Mouse (Mus musculus) kidney, postnatal 14 days (tissue): Measurements from ENCODE around the gene Gsdma3.
"Not testable (repeated sequence)": the region's sequence is repeated elsewhere in the genome, so short reads cannot be mapped to it uniquely, and the experiment has no call there.

Experiments
- DNase-seq: peaks from one replicate; pipeline ENCODE4 v3.0.0; 2022; ENCODE audit warnings: mixed read lengths

Gsdma3 gene

GRCm38 (mm10) chr11:98671857-98672256 lies 45.7 kb downstream of the Gsdma3 start:
- DNase-seq, result no peak

- DNase-seq, result no peak
Observed at GRCm38 (mm10) chr11:98672482-98672881, 46.3 kb downstream of the Gsdma3 start.

GRCm38 (mm10) chr11:98673136-98673535 lies 47.0 kb downstream of the Gsdma3 start:
- peak; percentile 66 for DNase-seq

- DNase-seq, result no peak
Observed at GRCm38 (mm10) chr11:98675829-98676363, 49.7 kb downstream of the Gsdma3 start.

- DNase-seq, result no peak
Observed at GRCm38 (mm10) chr11:98680023-98680422, 53.9 kb downstream of the Gsdma3 start.

- DNase-seq, result not testable (repeated sequence)
Observed at GRCm38 (mm10) chr11:98680595-98680994, 54.4 kb downstream of the Gsdma3 start.

GRCm38 (mm10) chr11:98681186-98681585 lies 55.0 kb downstream of the Gsdma3 start:
- DNase-seq, result no peak

- peak; percentile 97 for DNase-seq
Observed at GRCm38 (mm10) chr11:98681786-98682745, 55.9 kb downstream of the Gsdma3 start, which contains the start of gene Psmd3. Gene Psmd3, plus strand, starts transcription at chr11:98682554.

- DNase-seq, result no peak
Observed at GRCm38 (mm10) chr11:98682811-98683210, 56.7 kb downstream of the Gsdma3 start.

GRCm38 (mm10) chr11:98685642-98686041 lies 59.5 kb downstream of the Gsdma3 start:
- no peak for DNase-seq

- DNase-seq, result peak; percentile 83
Observed at GRCm38 (mm10) chr11:98686976-98687375, 60.8 kb downstream of the Gsdma3 start.
